Mouse (Mus musculus): ENCODE measurements around the gene Man2c1. TPM values are rescaled to one million over a fixed set of nuclear protein-coding genes. Genes with fewer than 3 reads are reported as not detected.

The Man2c1 gene
- polyA plus RNA-seq (2012; rRNA removed), result 192 and 208 TPM in 2 replicates

DNA sequence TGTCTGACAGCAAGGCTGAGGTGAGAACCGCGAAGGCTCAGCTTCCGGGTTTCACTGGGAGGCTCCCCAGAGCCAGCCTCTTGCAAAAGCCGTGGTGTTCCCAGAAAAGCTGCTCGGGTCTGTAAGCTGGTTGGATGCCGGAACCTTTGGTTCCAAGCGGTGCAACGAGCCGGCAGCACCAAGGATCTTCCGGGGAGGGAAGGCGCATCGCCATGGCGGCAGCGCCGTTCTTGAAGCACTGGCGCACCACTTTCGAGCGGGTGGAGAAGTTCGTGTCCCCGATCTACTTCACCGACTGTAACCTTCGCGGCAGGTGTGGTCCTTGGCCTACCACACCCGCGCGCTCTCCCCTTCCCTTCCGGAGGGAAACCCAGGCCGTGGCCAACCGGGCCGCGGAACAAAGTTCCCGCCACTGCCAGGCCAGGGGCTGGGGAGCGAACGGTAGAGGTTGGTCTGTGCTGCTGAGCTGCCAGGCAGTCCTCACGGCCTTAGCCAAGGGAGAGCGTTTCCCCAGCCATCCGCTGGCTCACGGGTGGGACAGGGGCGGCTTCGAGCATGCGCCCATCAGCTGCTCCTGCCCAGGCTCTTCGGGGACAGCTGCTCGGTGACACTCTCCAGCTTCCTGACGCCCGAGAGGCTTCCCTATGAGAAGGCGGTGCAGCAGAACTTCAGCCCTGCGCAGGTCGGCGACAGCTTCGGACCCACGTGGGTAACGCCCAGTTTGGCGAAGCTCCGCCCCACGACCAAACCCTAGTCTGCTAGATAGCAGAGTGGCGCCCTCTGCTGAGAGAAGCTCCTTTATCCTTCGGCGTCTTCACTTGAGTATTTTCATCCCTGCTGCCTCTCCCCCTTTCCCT lies at the start of gene Man2c1:
Gene Man2c1, plus strand, starts transcription at position 114 of the 857 bp plus-strand sequence.
- Histone ChIP-seq H3K27me3 (ENCODE audit: control insufficient read depth, insufficient read depth, low read length) (no peaks in the 10 kb centered on the region), H3K36me3 (ENCODE audit: control insufficient read depth, insufficient read depth, low read length) (no peaks in the 10 kb centered on the region; the same call in 1 of the 2 replicates), H3K27ac (ENCODE audit: control insufficient read depth, insufficient read depth, low read depth, low read length) (peak within 1 kb of the TSS; percentile 92), H3K4me3 (ENCODE audit: control insufficient read depth, low read depth, low read length) (peak within 1 kb of the TSS; percentile 97), H3K4me1 (ENCODE audit: control insufficient read depth, insufficient read depth, low read length) (peaks cover 2% of the 10 kb centered on the region)
- TF ChIP-seq CTCF (IDR thresholded peaks at IDR 0.05; ENCODE audit: control insufficient read depth, insufficient read depth, insufficient replicate concordance, low read depth, low read length), result peak; percentile 40; the same call in 1 of the 2 replicates
- TF ChIP-seq POLR2A (IDR thresholded peaks at IDR 0.05; ENCODE audit: control insufficient read depth, low read depth, low read length), result peak; percentile 88

DNA sequence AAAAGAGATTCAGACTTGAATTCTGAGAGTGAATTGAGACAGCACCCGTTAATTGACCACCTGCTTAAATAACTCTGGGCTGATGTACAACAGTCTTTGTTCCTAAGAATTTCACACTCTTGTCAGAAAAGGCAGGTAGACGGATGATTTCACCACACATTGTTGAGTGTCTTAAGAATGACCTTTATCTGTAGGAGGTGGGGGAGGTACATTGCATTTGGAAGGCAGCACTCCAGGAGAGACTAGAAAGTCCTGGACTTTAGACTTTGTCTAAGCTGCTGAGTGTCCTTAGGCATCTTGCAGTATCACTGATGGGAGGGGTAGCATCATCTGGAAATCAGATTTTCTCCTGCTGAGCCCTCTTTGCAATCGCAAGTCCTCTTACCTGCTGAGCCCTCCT lies 48.3 kb upstream of the Man2c1 start:
- H3K27ac ChIP-seq (ENCODE audit: control insufficient read depth, insufficient read depth, low read depth, low read length), result no peak overlapping the region
- H3K36me3 ChIP-seq (ENCODE audit: control insufficient read depth, insufficient read depth, low read length), result peaks cover 2% of the 10 kb centered on the region
- H3K4me3 ChIP-seq (ENCODE audit: control insufficient read depth, low read depth, low read length), result peak overlapping the region; percentile 58
- TF ChIP-seq POLR2A (IDR thresholded peaks at IDR 0.05; ENCODE audit: control insufficient read depth, low read depth, low read length), result no peak
- no peak for TF ChIP-seq CTCF (IDR thresholded peaks at IDR 0.05; ENCODE audit: control insufficient read depth, insufficient read depth, insufficient replicate concordance, low read depth, low read length)
- H3K4me1 ChIP-seq (ENCODE audit: control insufficient read depth, insufficient read depth, low read length), result peaks cover 5% of the 10 kb centered on the region
- no peaks in the 10 kb centered on the region for H3K27me3 ChIP-seq (ENCODE audit: control insufficient read depth, insufficient read depth, low read length)

DNA sequence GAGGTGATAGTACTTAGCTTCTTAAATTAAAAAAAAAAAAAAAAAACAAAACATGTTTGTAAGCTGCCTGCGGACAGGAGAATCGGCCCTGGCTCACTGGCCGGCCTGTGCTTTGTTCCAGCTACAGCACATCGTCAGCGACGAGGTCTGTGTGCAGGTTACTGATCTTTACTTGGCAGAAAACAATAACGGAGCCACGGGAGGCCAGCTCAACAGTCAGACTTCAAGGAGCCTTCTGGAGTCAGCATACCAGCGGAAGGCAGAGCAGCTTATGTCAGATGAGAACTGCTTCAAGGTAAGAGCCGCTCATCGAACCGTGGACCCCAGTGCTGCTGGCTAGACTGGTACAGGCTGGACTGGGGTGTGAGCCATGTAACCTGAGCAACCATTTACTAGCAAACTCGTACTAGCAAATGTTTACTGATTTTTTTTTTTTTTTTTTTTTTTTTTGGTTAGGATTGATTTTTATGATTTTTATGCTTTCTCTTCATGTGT lies 13.2 kb upstream of the Man2c1 start:
- Histone ChIP-seq H3K27ac (ENCODE audit: control insufficient read depth, insufficient read depth, low read depth, low read length) (no peak overlapping the region), H3K36me3 (ENCODE audit: control insufficient read depth, insufficient read depth, low read length) (peaks cover 1% of the 10 kb centered on the region), H3K4me1 (ENCODE audit: control insufficient read depth, insufficient read depth, low read length) (no peaks in the 10 kb centered on the region), H3K4me3 (ENCODE audit: control insufficient read depth, low read depth, low read length) (no peak overlapping the region), H3K27me3 (ENCODE audit: control insufficient read depth, insufficient read depth, low read length) (no peaks in the 10 kb centered on the region)
- TF ChIP-seq POLR2A (IDR thresholded peaks at IDR 0.05; ENCODE audit: control insufficient read depth, low read depth, low read length) (no peak), CTCF (IDR thresholded peaks at IDR 0.05; ENCODE audit: control insufficient read depth, insufficient read depth, insufficient replicate concordance, low read depth, low read length) (no peak)

DNA sequence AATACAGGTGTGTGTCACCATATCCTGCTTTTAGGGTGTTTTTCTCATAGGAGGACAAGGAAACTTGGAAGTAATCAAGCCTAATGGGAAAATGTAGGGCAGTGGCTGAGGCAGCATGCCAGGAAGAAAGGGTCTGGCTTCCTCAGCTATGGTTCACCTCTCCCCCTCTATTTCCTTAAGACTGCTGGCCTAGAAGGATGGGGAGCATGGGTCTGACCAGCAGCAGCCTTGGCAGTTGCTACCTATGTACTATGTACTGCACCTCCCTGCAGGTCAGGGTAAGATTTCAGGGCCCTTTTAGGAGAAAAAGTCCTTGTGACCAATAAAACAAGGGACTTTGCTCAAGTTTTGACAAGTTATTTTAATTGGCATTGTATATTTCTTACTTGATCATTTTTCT lies 849 bp upstream of the Man2c1 start:
- H3K4me1 ChIP-seq (ENCODE audit: control insufficient read depth, insufficient read depth, low read length), result peaks cover 2% of the 10 kb centered on the region
- no peaks in the 10 kb centered on the region; the same call in 1 of the 2 replicates for H3K36me3 ChIP-seq (ENCODE audit: control insufficient read depth, insufficient read depth, low read length)
- TF ChIP-seq POLR2A (IDR thresholded peaks at IDR 0.05; ENCODE audit: control insufficient read depth, low read depth, low read length), result no peak
- TF ChIP-seq CTCF (IDR thresholded peaks at IDR 0.05; ENCODE audit: control insufficient read depth, insufficient read depth, insufficient replicate concordance, low read depth, low read length), result no peak
- H3K27ac ChIP-seq (ENCODE audit: control insufficient read depth, insufficient read depth, low read depth, low read length), result no peak overlapping the region
- H3K27me3 ChIP-seq (ENCODE audit: control insufficient read depth, insufficient read depth, low read length), result no peaks in the 10 kb centered on the region
- H3K4me3 ChIP-seq (ENCODE audit: control insufficient read depth, low read depth, low read length), result no peak overlapping the region

DNA sequence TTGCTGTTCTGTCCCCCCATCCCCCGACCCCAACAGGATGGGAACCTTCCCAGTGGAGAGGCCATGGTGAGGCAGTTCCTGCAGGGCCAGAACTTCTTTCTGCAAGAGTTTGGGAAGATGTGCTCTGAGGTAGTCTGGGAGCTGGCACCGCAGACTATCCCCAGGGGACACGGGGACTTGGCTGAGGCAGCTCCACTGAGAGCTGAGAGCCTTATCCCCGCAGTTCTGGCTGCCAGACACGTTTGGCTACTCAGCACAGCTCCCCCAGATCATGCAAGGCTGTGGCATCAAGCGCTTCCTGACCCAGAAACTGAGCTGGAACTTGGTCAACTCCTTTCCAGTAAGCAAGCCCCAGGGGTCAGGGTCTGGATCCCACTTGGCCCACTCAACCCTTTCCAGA lies 6.8 kb downstream of the Man2c1 start:
- Histone ChIP-seq H3K36me3 (ENCODE audit: control insufficient read depth, insufficient read depth, low read length) (no peaks in the 10 kb centered on the region; the same call in 1 of the 2 replicates), H3K4me3 (ENCODE audit: control insufficient read depth, low read depth, low read length) (no peak overlapping the region), H3K27me3 (ENCODE audit: control insufficient read depth, insufficient read depth, low read length) (no peaks in the 10 kb centered on the region), H3K27ac (ENCODE audit: control insufficient read depth, insufficient read depth, low read depth, low read length) (no peak overlapping the region), H3K4me1 (ENCODE audit: control insufficient read depth, insufficient read depth, low read length) (no peaks in the 10 kb centered on the region)
- TF ChIP-seq POLR2A (IDR thresholded peaks at IDR 0.05; ENCODE audit: control insufficient read depth, low read depth, low read length), result no peak
- no peak for TF ChIP-seq CTCF (IDR thresholded peaks at IDR 0.05; ENCODE audit: control insufficient read depth, insufficient read depth, insufficient replicate concordance, low read depth, low read length)

DNA sequence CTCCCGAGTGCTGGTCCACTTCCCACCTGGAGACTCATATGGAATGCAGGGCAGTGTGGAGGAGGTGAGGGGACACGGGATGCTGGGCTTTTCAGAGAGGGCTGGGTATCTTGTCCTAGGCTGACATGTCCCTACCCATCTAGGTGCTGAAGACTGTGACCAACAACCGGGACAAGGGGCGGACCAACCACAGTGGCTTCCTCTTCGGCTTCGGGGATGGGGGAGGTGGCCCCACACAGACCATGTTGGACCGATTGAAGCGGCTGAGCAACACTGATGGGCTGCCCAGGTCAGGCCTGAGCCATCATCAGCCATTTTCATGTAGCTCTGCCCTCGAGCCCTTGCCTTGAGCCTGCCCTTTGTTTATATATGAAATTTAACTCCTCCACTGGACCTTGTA lies 7.3 kb downstream of the Man2c1 start:
- H3K27ac ChIP-seq (ENCODE audit: control insufficient read depth, insufficient read depth, low read depth, low read length), result no peak overlapping the region
- H3K4me3 ChIP-seq (ENCODE audit: control insufficient read depth, low read depth, low read length), result no peak overlapping the region
- TF ChIP-seq CTCF (IDR thresholded peaks at IDR 0.05; ENCODE audit: control insufficient read depth, insufficient read depth, insufficient replicate concordance, low read depth, low read length) (no peak), POLR2A (IDR thresholded peaks at IDR 0.05; ENCODE audit: control insufficient read depth, low read depth, low read length) (no peak)
- H3K27me3 ChIP-seq (ENCODE audit: control insufficient read depth, insufficient read depth, low read length), result no peaks in the 10 kb centered on the region
- H3K4me1 ChIP-seq (ENCODE audit: control insufficient read depth, insufficient read depth, low read length), result no peaks in the 10 kb centered on the region
- no peaks in the 10 kb centered on the region; the same call in 1 of the 2 replicates for H3K36me3 ChIP-seq (ENCODE audit: control insufficient read depth, insufficient read depth, low read length)

DNA sequence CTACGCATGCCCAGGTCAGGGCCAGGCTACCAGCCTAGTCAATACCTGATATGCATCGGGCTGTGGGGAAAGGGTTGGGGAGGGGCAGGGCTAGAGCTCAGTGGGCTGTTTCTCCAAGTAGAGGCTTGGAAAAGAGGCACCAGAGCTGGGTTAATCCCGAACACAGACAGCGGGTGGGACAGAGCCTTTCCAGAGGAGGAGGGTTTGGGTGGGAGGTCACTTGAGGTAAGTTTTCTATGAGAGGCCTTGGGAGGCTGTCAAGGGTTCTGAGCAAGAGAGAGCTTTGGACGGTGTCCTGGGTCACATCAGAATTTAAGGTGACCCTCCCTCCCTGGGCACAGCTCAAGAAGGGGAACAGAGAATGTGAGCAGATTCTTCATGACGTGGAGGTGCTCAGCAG lies 8.0 kb downstream of the Man2c1 start:
- Histone ChIP-seq H3K27me3 (ENCODE audit: control insufficient read depth, insufficient read depth, low read length) (no peaks in the 10 kb centered on the region), H3K4me1 (ENCODE audit: control insufficient read depth, insufficient read depth, low read length) (no peaks in the 10 kb centered on the region), H3K36me3 (ENCODE audit: control insufficient read depth, insufficient read depth, low read length) (no peaks in the 10 kb centered on the region; the same call in 1 of the 2 replicates), H3K27ac (ENCODE audit: control insufficient read depth, insufficient read depth, low read depth, low read length) (no peak overlapping the region), H3K4me3 (ENCODE audit: control insufficient read depth, low read depth, low read length) (no peak overlapping the region)
- TF ChIP-seq CTCF (IDR thresholded peaks at IDR 0.05; ENCODE audit: control insufficient read depth, insufficient read depth, insufficient replicate concordance, low read depth, low read length) (no peak), POLR2A (IDR thresholded peaks at IDR 0.05; ENCODE audit: control insufficient read depth, low read depth, low read length) (no peak)

Measured in testis, adult 2 months (tissue).